Mouse (Mus musculus) hindbrain, postnatal 0 days (tissue): ENCODE results near the gene Tmcc2. TPM values are rescaled to one million over a fixed set of nuclear protein-coding genes. Genes with fewer than 3 reads are reported as not detected.

ENCODE experiments used
- ATAC-seq: fragments of 200-750 bp; cut with Nextera tagmentation; 2 replicates; pipeline ENCODE4 v1.8.0; 2017; ENCODE audit warnings: mild to moderate bottlenecking, moderate TSS enrichment, moderate library complexity
- DNase-seq: peaks from one replicate; pipeline ENCODE4 v3.0.0-alpha.2; 2015; ENCODE audit warnings: low spot score
- H3K27ac ChIP-seq: fragments of 300-500 bp; sonication (generic); 2 replicates; pipeline ENCODE4 v1.5.1; 2014; ENCODE audit warnings: mild to moderate bottlenecking
- H3K27me3 ChIP-seq: fragments of 300-500 bp; sonication (generic); 2 replicates; pipeline ENCODE4 v1.6.1; 2014; ENCODE audit warnings: low read length, mixed read lengths; ENCODE audit not compliant: insufficient read depth
- H3K36me3 ChIP-seq: fragments of 300-500 bp; sonication (generic); 2 replicates; pipeline ENCODE4 v1.6.1; 2014; ENCODE audit warnings: low read length, mixed read lengths; ENCODE audit not compliant: insufficient read depth
- H3K4me1 ChIP-seq: fragments of 300-500 bp; sonication (generic); 2 replicates; pipeline ENCODE4 v1.6.1; 2014; ENCODE audit warnings: antibody characterized with exemption, low read length, mixed read lengths; ENCODE audit not compliant: insufficient read depth
- H3K4me2 ChIP-seq: fragments of 300-500 bp; sonication (generic); 2 replicates; pipeline ENCODE4 v1.6.1; 2014; ENCODE audit warnings: low read depth, mild to moderate bottlenecking, low read length, moderate library complexity, mixed read lengths
- H3K4me3 ChIP-seq: fragments of 300-500 bp; sonication (generic); 2 replicates; pipeline ENCODE4 v1.5.1; 2014; ENCODE audit warnings: low read length
- H3K9ac ChIP-seq: fragments of 300-500 bp; sonication (generic); replicated peaks from 2 replicates; pipeline ENCODE4 v1.6.1; 2014; ENCODE audit warnings: mild to moderate bottlenecking, low read length, moderate library complexity, mixed read lengths
- H3K9me3 ChIP-seq: fragments of 300-500 bp; sonication (generic); 2 replicates; pipeline ENCODE4 v1.6.1; 2016; ENCODE audit warnings: low read length, mixed read lengths
- CTCF ChIP-seq: IDR thresholded peaks from 2 replicates; pipeline ENCODE4 v1.5.1; 2016; ENCODE audit warnings: antibody characterized with exemption, control low read depth, low read depth
- WGBS: fragments of 180-500 bp; shearing (Covaris S2); extraction: QIAGEN DNeasy Blood & Tissue Kit; methylation state at CpG from one replicate; pipeline ENCODE4 v1.1.7; 2014; 5-methylcytosine and 5-hydroxymethylcytosine counted together
- polyA plus RNA-seq: library from polyadenylated mRNA; unstranded; fragments of >200 nt; fragmentation: Nextera tagmentation; extraction: Ambion mirVana; gene quantifications from 2 replicates; pipeline ENCODE4 v1.2.1, GENCODE M21; 2015
- total RNA-seq: library from RNA; depleted of rRNA; stranded (reverse); fragments of >200 nt; gene quantifications from 2 replicates; pipeline ENCODE4 v1.2.3, GENCODE M21; 2014; rRNA removed

Gene Tmcc2
- total RNA-seq (138 and 151 TPM in 2 replicates), polyA plus RNA-seq (33.5 and 34.0 TPM in 2 replicates)

GRCm38 (mm10) chr1:132390691-132391579 lies at the start of gene Tmcc2:
Gene Tmcc2 (minus strand): TSS chr1:132391281.
- peaks cover 34% of the 10 kb centered on the region for H3K4me1 ChIP-seq
- no peaks in the 10 kb centered on the region for H3K36me3 ChIP-seq
- peak within 1 kb of the TSS; percentile 75 for H3K4me3 ChIP-seq
- DNase-seq: peak; percentile 55
- peak within 1 kb of the TSS; percentile 71 for H3K9ac ChIP-seq
- WGBS: under 1% methylated on average over 38 of the region's 50 CpGs
- no peaks in the 10 kb centered on the region for H3K9me3 ChIP-seq
- TF ChIP-seq CTCF: no peak
- H3K27me3 ChIP-seq: no peaks in the 10 kb centered on the region
- H3K27ac ChIP-seq: peak within 1 kb of the TSS; percentile 88
- ATAC-seq: peak; percentile 37
- peak within 1 kb of the TSS; percentile 94 for H3K4me2 ChIP-seq

GRCm38 (mm10) chr1:132437389-132437788 lies 46.3 kb upstream of the Tmcc2 start:
- Histone ChIP-seq H3K4me3 (no peak overlapping the region), H3K4me2 (no peak overlapping the region), H3K27me3 (no peaks in the 10 kb centered on the region), H3K9me3 (no peaks in the 10 kb centered on the region), H3K36me3 (peaks cover 10% of the 10 kb centered on the region; the same call in 1 of the 2 replicates), H3K9ac (no peak overlapping the region), H3K4me1 (peaks cover 2% of the 10 kb centered on the region; the same call in 1 of the 2 replicates), H3K27ac (no peak overlapping the region)
- TF ChIP-seq CTCF: no peak
- DNase-seq (no peak), ATAC-seq (no peak)
- 84% methylated on average over 5 of the region's 5 CpGs for WGBS

- Histone ChIP-seq H3K4me2 (no peak overlapping the region), H3K4me3 (no peak overlapping the region), H3K4me1 (peaks cover 4% of the 10 kb centered on the region; the same call in 1 of the 2 replicates), H3K9ac (no peak overlapping the region), H3K27ac (no peak overlapping the region), H3K9me3 (no peaks in the 10 kb centered on the region), H3K27me3 (no peaks in the 10 kb centered on the region), H3K36me3 (peaks cover 10% of the 10 kb centered on the region; the same call in 1 of the 2 replicates)
- no peak for ATAC-seq
- no peak for DNase-seq
- WGBS: 54% methylated on average over 1 of the region's 1 CpGs
- TF ChIP-seq CTCF: no peak
Measured at GRCm38 (mm10) chr1:132436960-132437359, 45.9 kb upstream of the Tmcc2 start.

- 71% methylated on average over 4 of the region's 4 CpGs for WGBS
- peak; percentile 10 for DNase-seq
- TF ChIP-seq CTCF: no peak
- H3K4me1 ChIP-seq: peaks cover 8% of the 10 kb centered on the region; the same call in 1 of the 2 replicates
- no peak overlapping the region for H3K4me3 ChIP-seq
- no peak overlapping the region for H3K4me2 ChIP-seq
- H3K9me3 ChIP-seq: no peaks in the 10 kb centered on the region
- no peak overlapping the region for H3K27ac ChIP-seq
- no peak overlapping the region for H3K9ac ChIP-seq
- H3K27me3 ChIP-seq: no peaks in the 10 kb centered on the region
- ATAC-seq: no peak
- H3K36me3 ChIP-seq: peaks cover 10% of the 10 kb centered on the region; the same call in 1 of the 2 replicates
Measured at GRCm38 (mm10) chr1:132436320-132436958, 45.4 kb upstream of the Tmcc2 start.

- TF ChIP-seq CTCF: no peak
- peaks cover 15% of the 10 kb centered on the region; the same call in 1 of the 2 replicates for H3K4me1 ChIP-seq
- DNase-seq (peak; percentile 23), ATAC-seq (peak; percentile 50; the same call in 1 of the 2 replicates)
- WGBS: 68% methylated on average over 12 of the region's 12 CpGs
- H3K4me2 ChIP-seq: no peak overlapping the region
- no peaks in the 10 kb centered on the region for H3K9me3 ChIP-seq
- no peaks in the 10 kb centered on the region for H3K27me3 ChIP-seq
- H3K4me3 ChIP-seq: no peak overlapping the region
- H3K9ac ChIP-seq: no peak overlapping the region
- H3K27ac ChIP-seq: no peak overlapping the region
- 0 out of 2 replicates have a peak, but pooled peaks cover 3% of the 10 kb centered on the region for H3K36me3 ChIP-seq
Measured at GRCm38 (mm10) chr1:132434032-132434431, 43.0 kb upstream of the Tmcc2 start.

- no peak for TF ChIP-seq CTCF
- H3K4me1 ChIP-seq: peaks cover 15% of the 10 kb centered on the region; the same call in 1 of the 2 replicates
- no peaks in the 10 kb centered on the region for H3K27me3 ChIP-seq
- H3K9ac ChIP-seq: no peak overlapping the region
- H3K9me3 ChIP-seq: no peaks in the 10 kb centered on the region
- H3K27ac ChIP-seq: no peak overlapping the region
- ATAC-seq (no peak), DNase-seq (peak; percentile 69)
- no peak overlapping the region for H3K4me2 ChIP-seq
- H3K36me3 ChIP-seq: 0 out of 2 replicates have a peak, but pooled peaks cover 2% of the 10 kb centered on the region
- WGBS: 29% methylated on average over 5 of the region's 5 CpGs
- no peak overlapping the region for H3K4me3 ChIP-seq
Measured at GRCm38 (mm10) chr1:132433349-132433748, 42.3 kb upstream of the Tmcc2 start.
